ENCODE assay signal across 21 mouse cellular contexts in the genomic region with DNA sequence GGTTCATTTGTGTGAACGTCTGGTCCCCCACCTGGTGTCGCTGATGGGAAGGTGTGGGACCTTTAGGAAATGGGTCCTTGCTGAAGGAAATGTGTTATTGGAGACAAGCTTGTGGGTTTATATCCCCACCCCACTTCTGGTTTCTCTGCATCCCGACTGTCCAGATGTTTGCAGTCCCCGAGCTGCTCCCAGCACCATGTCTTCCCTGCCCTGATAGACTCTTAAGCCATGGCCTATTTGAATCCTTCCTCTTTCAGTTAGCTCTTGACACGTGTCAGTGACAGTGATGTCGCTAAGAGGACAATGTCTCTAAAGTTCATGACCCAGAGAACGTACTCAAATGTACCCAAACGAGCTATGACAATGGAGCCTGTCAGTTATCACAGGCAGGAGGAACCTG.
DNase-seq lines count a peak whose midpoint lies in the region; ATAC-seq and TF ChIP-seq lines count a peak whose summit lies in the region.
"Had no signal": no experiment of that assay in that cellular context is flagged by ENCODE, and none has a peak within 500 bp of the region (broad histone marks: within the 10 kb centered on the region; RNA-seq: fewer than 3 reads in every experiment).

No protein-coding gene starts in this region.

- no peak overlapping the region for H3K4me3 ChIP-seq in lung, adult 2 months (replicated peaks; ENCODE audit: extremely low read depth, low read depth, low read length)
- H3K4me3 ChIP-seq: embryonic facial prominence, embryonic 13.5 days; embryonic facial prominence, embryonic 15.5 days; erythroblast, embryonic 14.5 days; forebrain, embryonic 10.5 days; forebrain, embryonic 12.5 days had no signal

- ATAC-seq in granulocyte monocyte progenitor cell, adult 5-6 weeks (replicated peaks; ENCODE audit: poor library complexity, severe bottlenecking): peak; percentile 49
- ATAC-seq in megakaryocyte, adult 5-6 weeks (ENCODE audit: poor library complexity, severe bottlenecking): peak; percentile 45
- ATAC-seq: forebrain, embryonic 14.5 days; forebrain, embryonic 16.5 days had no signal

- no peaks in the 10 kb centered on the region for H3K4me1 ChIP-seq in lung, adult 2 months (ENCODE audit: control insufficient read depth, insufficient read depth, low read length)
- H3K4me1 ChIP-seq: embryonic facial prominence, embryonic 15.5 days had no signal

- DNase-seq in A20 (ENCODE audit: low read depth, low spot score): peak; percentile 22
- DNase-seq in adrenal gland, adult (ENCODE audit: inconsistent age in 2 of 2, low spot score in 1 of 2): no peak
- DNase-seq in lung, adult 2 months: no peak
- DNase-seq in kidney, adult 8-10 months: no peak
- DNase-seq: adrenal gland, adult 8-10 months; adrenal gland, postnatal 14 days; cerebellum, adult 11-12 months; cerebellum, adult 2 months; cerebellum, adult 9-10 months; cerebellum, postnatal 10 days; cerebellum, postnatal 25 days; embryo, embryonic 11 days had no signal

- TF ChIP-seq CTCF in lung, adult 2 months (IDR thresholded peaks at IDR 0.05; ENCODE audit: insufficient read depth, low read length): no peak

- WGBS in lung, adult 2 months: 40% methylated on average over 8 of the region's 8 CpGs

- no peak for TF ChIP-seq POLR2A in lung, adult 2 months (IDR thresholded peaks at IDR 0.05; ENCODE audit: borderline replicate concordance, extremely low read depth, low read depth, low read length)
